Mouse (Mus musculus) neutrophil, adult 59 days (primary cell): ENCODE measurements around the gene Pax9. TPM values are rescaled to one million over a fixed set of nuclear protein-coding genes. Genes with fewer than 3 reads are reported as not detected.

Source experiments
- total RNA-seq, 2 experiments: library from RNA; stranded (reverse); gene quantifications; 1 replicate in 1 of 2; 2 replicates in 1 of 2; pipeline ENCODE4 v1.2.4; 2023

Gene Pax9
- not detected for total RNA-seq

GRCm38 (mm10) chr12:56691427-56692079 lies at the start of gene Pax9:
Gene Pax9, plus strand, starts transcription at chr12:56691767.

Other genes with a start within 250 kb of the Pax9 start
- gene Nkx2-1, start 154.9 kb upstream of the Pax9 start, total RNA-seq = not detected
- gene Nkx2-9, start 78.5 kb upstream of the Pax9 start, total RNA-seq = not detected